Mouse (Mus musculus) c-Kit-positive CD71-negative TER-119-negative erythroid progenitor cells, embryonic 14.5 days (primary cell): ENCODE measurements around the gene Hpd.

ENCODE experiments used
- DNase-seq: peaks from one replicate; pipeline ENCODE4 v3.0.0-alpha.2; 2013; ENCODE audit warnings: low read depth

Gene Hpd

DNA sequence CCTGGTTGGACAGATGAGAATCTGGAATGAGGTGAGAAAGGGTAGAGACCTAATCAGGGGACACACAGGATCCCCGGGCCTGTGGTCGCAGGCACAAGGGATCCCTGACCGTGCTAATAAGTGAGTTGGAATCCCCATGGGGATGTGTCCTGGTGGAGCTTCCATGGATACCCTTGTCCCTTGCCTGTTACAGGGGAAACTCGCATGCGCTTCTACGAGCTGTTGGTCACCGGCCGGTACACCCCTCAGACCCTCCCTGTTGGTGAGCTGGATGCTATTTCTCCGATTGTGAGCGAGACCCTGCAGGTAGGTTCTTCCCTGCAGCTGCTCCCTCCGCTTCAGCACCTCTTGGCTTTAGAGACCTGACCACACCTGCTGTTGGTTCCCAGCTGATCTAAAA, 36.2 kb downstream of the Hpd start:
- no peak for DNase-seq

DNA sequence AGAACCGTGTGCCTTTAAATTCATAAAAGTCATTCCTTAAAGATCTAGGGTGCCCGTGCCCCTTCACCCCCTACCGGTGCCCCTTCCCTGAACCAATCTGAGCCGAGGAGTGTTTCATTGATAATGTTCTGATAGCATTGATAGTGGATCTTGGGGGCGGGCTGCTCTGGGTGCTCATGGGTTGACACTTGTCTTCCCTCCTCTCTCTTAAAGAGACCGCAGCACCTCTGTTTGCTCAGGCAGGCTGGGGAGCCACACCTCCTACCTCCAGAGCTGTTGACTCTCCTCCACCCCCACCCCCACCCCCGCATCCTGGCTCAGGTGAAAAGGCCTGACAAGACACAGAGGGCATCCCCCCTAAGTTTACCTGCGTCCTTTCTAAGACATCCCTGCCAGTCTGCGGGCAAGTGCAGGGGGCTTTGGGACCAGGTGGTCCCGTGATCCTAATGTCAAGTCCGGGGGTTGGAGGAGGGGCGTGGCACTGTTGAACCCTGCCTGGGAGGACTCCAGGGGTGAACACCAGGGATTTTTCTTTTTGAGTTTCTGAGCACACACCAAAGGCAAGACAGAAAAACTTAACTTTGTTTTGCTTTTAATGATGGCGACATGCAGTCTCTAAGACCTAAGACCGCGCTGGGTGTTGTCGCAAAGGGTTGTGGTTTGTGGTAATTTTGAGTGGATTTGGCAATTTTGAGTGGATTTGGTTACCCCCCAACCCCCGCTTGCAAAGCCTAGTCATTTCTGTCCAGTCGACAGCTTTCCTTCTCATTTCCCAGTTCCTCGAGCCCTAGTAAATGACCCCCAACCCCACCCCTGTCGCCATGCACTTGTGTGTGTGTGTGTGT, 37.6 kb downstream of the Hpd start:
- no peak for DNase-seq

DNA sequence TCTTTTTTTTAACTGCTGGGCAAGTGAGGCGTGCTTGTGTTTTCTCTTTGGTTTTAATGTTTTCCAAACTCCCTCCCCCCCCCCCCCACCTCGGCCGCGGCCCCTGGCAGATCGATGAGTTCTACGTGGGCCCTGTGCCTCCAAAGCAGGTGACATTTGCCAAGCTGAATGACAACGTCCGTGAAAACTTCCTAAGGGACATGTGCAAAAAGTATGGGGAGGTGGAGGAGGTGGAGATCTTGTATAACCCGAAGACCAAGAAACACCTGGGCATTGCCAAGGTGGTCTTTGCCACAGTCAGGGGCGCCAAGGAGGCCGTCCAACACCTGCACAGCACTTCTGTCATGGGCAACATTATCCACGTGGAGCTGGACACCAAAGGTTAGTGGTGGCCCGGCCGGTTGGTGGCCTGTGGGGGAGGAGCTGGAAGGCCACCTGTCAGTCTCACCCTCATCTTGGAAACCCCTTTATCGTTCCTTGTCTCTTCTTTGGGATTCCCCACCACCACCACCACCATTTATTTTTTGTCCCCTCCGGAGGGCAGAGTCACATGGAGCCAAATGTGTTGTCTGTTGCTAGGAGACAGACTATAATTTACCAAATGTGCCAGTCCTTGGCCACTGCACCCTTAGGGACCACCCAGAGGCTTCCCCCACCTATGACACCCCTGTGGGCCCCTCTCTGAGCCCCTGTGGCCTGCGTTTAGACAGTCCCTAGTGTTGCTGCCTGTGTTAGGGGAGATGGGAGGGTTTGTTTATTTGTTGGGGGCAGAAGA, 38.4 kb downstream of the Hpd start:
- DNase-seq, result no peak

DNA sequence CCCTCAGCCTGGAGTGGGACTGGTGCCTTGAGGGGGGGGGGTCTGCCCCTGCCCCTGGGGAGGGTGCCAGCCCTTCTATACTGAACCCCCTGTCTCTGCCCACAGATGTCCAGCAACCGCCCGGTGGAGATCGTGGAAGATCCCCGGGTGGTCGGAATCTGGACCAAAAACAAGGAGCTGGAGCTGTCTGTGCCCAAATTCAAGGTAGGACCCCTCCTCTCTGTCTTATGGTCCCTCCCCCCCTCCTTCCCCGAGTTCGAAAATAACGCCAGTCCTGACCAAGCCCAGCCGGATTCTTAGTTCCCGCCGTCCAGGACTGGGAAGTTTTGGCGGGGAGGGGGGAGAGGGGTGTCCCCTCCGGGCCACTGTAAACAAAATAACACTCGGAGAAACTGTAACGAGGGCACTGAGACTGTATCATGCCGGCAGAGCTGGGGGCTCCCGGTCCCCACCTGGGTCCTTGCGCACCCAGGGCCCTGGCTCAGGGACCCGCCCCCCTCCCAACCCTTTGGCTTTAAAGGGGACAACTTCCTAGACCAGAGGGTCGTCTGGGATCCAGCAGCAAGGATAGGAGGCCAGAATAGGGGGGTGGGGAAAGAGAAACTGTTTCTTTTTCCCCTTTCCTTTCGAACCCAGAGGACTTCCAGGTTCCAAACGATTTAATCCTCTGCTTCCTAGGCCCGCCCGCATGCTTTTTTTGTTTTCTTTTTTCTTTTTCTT, 39.1 kb downstream of the Hpd start:
- no peak for DNase-seq

DNA sequence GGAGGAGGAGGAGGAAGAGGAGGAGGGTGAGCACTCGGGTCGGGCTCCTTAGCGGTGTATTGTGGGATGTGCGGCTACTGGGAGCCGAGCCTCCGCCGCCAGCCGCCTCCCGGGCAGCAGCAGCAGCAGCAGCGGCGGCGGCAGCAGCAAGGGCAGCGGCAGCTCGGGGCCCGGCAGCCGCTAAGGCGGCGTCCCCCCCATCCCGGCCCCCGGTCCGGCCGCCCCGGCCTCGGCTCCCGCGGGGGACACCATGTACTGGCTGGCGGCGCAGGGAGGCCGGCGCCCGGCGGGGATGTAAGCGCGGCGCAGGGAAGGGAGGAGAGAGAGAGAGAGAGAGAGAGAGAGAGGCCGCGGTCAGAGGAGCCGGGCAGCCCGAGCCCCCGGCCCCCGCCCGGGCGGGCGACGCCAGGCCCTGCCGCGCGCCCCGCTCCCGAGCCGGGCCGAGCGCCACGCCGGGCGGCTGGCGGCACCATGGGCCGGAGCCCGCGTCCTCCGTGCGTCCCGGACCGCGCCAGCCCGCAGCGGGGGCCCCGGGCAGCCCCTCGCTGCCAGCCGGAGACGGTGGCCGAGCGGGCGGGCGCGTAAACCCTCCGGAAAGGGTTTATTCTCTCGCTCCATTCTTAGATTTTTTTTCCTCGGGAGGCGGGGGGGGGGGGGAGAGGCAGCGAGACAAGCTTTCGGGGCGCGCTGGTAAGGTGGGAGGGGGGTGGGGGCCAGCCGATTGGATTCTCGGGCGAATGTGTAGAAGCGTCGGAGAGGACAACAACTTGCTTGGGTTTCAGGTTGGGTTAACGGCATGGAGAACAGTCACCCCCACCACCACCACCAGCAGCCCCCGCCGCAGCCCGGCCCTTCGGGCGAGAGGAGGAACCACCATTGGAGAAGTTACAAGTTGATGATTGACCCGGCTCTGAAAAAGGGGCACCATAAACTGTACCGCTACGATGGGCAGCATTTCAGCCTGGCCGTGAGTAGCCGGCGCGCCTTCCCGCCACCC, 40.1 kb downstream of the Hpd start, which contains the start of gene Setd1b:
Gene Setd1b (plus strand): TSS at position 33 of the 997 bp plus-strand sequence.
- no peak for DNase-seq

DNA sequence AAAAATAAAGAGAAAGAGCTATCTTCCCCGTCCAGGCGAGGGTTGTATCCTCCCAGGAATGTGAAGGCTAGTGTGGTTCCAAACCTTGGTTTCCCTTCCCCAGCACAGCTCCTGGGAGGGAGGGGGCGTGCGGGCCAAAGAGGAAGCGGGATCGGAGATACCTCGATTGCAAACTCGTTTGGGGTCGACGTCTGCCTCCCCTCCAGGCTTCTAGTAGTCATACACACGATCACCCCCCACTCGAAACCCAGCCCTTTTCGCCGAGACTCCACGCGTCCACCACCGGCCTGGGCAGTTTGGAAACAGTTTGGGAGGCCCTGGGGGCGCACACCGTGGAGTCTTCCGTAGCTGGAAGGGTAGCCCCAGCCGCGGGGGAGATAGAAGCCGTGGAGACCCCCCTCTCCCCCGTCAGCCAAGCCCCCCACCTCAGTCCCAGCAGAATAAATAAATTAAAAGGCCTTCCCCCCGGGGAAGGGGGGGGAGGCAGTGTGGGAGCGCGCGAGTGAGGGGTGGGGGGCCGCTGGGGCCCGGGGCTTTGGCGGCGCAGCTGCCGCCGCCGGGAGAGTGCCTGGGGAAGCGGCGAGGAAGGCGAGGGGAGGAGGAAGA, 40.9 kb downstream of the Hpd start:
- no peak for DNase-seq

DNA sequence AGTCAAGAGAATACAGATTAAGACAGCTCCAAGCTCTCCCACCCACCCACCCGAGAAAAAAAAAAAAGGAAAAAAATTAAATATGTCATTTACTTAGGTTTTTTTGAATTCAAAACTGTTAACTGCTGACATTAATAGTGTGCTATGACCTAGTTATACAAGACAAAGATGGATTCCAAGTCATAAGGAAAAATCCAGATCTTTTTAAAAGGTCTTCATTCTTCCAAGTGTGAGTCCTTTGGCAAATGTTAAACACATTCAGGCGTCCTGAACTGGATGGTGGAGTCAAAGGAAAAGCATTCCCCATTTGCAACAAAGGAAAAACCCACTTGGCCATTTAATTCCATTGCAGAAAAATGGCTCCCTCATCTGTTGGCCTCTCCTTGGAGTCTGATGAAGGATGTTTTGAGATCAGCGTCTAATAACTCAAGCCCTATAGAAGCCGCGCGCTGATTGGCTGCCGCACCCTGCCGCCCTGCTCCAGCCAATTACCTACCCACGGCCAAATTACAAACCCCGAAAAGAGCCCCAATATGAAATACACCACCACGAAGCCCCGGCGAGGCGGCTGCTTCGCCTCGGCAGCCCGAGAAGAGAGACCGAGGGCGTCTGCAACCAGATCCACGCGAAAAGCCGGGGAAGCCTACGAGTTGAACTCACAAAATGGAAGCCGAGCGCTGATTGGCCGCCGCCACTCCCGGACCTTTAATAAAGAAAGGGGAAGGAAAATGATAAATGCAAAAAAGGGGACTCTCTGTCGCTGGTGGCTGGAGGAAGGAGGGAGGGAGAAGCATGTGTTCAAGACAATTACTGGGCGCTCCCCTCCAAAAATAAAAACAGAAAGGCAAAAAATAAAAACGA, 41.6 kb downstream of the Hpd start:
- DNase-seq, result peak; percentile 88

DNA sequence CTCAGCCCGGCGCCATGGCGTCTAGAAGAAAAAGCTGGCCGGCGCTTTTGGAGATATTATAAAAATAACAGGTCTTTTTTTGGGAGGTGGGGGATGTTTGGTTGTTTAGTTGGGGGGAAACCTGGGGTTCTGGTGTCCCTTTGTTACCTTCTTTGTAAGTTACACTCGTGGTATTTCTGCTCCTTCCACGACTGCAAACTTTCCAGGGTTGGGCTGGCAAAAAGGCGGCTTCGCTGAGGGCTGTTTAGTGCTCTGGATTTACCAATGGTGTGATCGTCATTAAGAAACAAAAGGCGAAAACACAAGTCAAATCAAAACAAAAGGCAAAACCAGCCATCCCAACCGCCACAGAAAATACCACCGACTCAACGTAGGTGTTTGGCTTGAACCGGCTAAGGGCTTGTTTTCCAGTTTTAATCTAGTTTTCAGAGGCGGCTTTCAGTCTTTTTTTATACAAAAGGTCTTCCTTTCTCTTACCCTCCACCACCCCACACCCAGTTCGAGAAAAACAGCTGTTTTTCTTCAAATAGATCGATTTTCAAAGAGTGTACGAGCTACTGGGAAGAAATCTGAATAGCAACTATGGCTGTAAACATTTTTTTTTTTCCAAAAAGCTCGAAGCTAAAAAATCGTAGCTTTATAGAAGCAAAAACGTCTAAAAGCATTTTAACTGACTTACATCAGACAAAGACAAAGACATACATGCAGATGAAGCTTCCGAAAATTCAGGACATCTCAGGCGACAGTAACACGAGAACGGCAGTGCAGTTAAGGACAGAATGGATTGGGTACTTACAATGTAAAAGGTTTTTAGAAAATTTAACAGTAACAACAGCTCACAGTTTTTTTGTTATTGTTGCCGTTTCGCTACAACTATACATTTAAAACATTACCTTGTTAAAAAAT, 42.6 kb downstream of the Hpd start:
- no peak for DNase-seq

DNA sequence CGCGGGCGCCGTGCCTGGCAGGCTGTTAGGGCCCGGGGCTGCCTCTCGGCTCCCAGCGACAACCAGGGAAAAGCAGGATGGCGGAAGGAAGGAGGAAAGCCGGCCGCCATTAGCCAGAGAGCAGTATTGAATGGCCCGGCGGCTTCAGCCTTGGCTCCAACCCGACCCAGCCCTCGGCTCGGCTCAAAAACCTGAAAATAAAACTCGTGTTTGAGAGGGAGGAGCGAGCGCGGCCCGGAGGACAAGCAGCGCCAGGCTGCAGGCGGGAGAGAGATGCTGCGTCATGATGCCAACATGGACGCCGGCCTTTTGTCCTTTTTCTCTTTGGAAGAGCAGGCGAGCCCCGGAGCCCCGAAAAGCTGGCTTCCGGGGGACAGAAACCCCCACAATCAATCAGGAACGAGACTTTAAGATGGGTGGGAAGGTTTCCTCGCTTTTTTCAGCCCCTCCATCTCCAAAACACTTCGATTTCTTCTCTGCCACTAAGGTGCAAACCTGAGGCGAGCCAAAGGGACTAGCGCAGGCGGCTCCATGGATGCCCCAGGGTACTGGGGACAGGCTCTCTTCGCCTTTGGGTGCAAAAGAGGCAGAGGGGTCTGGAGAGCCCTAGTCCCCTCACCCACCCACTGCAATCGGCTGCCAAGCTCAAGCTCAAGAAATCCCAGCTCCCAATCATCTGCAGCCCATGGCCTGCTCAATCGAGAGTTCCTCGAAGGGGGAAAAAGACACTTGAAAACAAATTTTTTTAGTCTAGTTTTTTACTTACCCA, 43.4 kb downstream of the Hpd start:
- no peak for DNase-seq

DNA sequence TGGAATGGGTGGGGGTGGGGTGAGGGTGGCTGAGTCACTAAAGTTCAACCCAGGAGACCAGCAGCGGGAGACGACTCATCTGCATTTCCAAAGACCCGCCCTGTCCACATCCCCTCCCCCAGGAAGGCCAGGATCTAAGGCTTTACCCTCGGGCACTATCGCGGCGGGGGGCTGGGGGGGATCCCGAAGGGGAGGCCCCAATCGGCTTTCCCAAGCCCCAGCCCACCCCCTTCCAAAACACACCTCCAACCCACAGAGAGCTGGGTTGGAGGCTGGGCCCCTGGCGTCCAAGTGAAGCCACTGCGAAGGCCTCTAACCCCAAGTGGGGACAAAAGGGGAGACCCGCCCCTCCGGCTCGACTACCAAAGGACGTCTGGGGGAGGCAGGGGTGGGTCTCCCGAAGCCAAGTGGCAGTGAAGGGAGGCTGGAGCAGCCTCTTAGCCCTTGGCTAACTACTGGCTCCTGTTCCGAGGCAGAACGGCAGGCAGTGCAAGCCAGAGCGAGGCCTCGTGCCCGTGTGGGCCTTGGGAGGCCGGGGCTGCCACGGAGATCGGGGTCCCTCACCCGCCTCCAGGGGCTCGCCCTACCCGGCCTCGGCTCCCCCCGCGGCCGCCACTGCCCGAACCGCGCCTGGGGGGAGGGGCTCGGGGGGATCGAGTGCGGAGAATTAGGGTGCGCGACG, 44.2 kb downstream of the Hpd start:
- DNase-seq, result no peak

DNA sequence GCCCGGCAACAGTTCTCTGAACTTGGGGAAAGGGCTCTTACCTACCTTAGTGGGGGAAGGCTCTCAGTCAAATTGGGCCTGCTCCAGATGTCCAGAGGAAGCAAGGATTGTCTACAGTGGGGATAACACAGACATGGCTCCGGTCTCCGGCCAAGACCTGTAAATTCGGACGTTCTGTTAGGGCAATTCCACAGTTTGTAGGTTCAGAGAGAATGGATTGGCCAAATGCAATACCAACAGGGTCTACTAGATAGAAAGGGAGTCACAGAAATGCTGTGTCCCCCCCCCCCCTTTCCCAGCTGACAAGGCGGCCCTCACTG, 44.7 kb downstream of the Hpd start:
- no peak for DNase-seq

DNA sequence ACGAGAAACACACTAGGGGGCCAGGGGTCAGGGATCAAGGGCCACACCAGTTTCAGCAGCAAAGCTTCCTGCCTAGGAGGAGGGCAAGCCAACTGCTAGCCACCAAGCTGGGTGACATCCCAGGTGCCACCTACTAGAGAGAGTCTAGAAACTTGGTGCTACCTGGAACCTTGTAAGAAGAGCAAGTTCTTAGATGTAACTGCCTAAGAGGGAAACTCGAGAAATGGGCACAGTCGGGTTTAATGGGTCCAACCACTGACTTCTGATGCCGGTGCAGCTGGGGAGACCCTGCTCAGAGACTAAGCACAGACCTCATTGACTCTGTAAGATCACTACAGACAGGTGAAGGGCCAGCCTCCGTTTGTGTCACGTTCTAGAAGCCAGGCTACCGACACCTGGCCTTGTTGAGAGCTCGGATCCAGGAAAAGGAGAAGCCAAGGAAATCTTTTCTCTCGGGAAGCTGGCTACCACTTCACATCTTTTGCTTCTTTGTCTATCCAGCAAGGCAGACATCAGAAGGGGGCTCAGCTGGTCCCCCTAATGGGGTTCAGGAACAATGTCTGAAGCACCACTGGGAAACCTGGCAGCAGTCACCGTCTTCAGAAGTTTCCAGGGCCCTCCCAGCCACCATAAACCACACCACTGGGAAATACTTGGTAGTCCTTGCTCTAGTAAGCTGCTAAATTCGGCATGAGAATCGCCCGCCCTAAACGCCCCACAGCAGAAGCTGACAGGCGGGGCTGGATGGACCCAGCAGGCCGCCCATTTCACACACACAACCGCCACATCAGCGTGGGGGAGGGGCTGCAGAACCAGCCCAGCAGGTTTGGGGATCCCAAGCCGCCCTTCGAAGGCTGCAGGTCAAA, 45.2 kb downstream of the Hpd start:
- DNase-seq, result no peak

DNA sequence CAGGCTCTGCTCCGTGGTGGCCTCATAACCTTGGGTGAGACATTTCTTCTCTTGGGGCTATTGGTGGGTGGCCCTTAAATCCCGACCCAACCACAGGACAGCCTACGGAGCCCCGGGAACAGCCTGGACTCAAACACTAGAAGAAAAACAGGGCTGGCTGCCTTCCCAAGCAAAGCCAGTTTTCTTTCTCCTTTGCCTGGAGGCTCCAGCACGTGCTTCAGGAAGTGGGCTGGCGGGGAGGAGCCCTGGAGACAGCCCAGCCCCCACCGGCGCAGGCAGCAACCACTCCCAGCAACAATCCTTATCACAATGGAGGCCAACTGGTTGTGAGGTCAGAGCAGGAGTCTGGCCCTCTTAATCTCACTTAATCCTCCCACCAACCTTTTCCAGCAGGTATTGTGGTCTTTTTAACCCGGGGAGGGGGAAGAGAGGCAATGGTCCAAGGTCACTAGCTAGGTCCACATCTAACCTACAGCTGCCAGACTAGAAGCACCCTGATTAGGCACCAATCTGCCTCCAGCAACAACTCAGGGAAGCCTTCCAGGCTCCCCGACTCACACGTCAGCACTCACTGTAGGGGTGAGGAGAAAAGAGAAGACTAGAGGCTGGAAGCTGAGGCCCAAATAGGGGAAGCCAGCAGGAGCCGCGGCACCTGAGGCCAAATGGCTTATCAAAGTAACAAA, 46.0 kb downstream of the Hpd start:
- no peak for DNase-seq

DNA sequence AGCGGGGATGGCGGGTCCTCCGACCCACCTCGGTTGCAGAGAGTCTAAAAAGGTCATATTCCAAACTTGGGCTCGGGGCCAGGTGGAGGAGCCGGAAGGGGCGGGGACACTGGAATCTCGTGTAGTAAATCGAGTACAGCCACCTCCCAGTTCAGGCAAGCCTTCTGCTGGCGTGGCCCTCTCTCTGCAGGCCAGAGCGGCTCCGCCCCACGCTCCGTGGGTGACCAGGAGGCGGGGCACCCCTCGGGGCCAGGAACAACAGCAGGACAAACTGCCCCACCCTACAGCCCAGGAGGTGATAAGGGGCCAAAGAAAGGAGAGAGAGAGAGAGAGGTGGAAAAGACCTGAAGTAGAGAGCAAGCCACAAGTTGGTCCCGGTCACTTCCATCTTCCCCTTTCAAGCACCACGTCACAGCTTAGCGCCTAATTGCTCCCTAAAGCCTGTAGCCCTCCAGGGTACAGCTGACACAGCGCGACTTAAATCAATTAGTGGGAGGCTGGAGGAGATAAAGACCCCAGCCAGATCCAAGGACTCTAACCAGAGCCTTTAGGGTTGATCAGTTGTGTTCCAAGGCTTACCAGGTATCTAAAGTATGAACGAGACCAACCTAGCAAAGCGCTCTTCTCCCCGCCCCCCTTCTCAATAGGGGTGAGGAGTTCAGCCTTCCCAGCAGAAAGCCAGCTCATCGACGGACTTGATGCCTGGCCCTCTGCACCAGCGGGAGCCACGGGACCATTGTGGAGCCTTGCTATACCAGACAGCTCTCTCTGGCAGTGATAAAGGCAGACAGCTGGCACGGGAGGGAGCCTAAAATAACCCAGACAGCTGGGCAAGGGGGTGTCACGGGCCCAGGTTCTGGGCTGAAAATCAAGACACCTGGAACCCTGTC, 46.8 kb downstream of the Hpd start:
- DNase-seq, result no peak

DNA sequence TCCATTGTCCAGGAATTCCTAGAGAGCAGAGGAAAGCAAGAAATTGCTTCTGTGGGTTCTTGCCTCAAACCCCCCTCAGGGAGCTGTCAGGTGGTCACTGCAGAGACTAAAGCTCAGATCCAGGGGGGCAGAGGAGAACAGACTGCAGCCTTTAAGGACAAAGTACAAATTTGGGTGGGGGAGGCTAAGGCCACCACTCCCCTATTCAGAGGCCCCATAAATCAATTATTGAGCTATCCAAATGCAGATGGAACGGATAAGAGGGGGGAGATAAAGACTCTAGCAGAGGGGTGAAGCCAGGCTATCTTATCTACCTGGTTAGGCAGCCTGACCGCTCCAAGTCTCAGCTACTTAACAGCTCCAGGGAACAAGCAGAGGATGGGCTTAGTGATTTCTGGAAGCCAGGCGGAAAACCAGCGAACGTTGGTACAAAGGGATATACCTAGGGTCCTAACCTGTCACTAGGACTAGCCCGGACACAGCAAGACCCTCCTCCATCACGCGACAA, 47.6 kb downstream of the Hpd start:
- no peak for DNase-seq
